Mouse (Mus musculus): ENCODE results near the gene Nqo1.

Nqo1 gene

GRCm38 (mm10) chr8:107403038-107403781, at the start of gene Nqo1:
Gene Nqo1 (minus strand): TSS chr8:107403206.
- DNase-seq (ENCODE audit: low spot score), result peak; percentile 26

GRCm38 (mm10) chr8:107451414-107452066, 48.5 kb upstream of the Nqo1 start:
- no peak for DNase-seq (ENCODE audit: low spot score)

GRCm38 (mm10) chr8:107449655-107450054, 46.6 kb upstream of the Nqo1 start:
- no peak for DNase-seq (ENCODE audit: low spot score)

GRCm38 (mm10) chr8:107449130-107449529, 46.1 kb upstream of the Nqo1 start:
- no peak for DNase-seq (ENCODE audit: low spot score)

DNA sequence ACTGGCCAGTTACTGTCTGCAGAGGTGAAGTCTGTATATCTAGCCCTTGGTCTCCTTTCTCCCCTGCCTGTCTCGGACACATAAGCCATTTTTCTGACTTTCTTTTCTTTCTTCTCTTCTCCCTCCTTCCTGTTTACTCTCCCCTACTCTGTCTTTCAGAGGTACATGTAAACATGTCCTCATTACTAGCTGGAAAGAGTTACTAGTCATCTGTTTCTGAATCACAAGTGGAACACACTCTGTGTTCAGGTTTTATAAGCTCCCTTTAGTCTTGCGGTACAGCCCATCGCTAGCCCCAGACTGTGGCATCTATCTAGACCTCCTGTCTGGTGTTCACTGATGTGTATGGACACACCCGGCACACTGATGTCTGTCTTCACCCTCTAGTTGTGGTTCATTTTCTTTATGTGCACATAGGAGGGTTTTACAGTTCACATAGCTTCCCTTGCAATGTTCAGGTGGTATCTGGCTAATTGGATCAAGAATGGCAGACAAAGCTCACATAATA, 45.4 kb upstream of the Nqo1 start:
- no peak for DNase-seq (ENCODE audit: low spot score)

DNA sequence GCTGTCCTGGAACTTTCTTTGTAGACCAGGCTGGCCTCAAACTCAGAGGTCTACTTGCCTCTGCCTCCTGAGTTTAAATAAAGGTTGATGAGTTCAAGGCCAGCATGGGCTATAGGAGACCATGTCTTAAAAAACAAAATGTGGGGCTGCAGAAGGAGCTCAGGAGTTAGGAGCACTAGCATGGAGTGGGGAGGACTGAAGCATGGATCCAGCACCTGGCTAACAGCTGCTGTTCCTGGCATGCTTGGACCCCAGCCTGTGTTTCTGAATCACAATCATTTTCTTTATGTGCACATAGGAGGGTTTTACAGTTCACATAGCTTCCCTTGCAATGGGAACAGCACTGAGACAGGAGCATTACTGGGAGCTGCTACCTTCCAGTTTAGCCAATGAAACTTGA, 44.7 kb upstream of the Nqo1 start:
- DNase-seq (ENCODE audit: low spot score), result no peak

GRCm38 (mm10) chr8:107444626-107445025, 41.6 kb upstream of the Nqo1 start:
- DNase-seq (ENCODE audit: low spot score), result no peak

GRCm38 (mm10) chr8:107439880-107440625, 37.0 kb upstream of the Nqo1 start:
- DNase-seq (ENCODE audit: low spot score), result no peak

GRCm38 (mm10) chr8:107437711-107438110, 34.7 kb upstream of the Nqo1 start:
- no peak for DNase-seq (ENCODE audit: low spot score)

- DNase-seq (ENCODE audit: low spot score), result no peak
Observed at GRCm38 (mm10) chr8:107436841-107437421, 33.9 kb upstream of the Nqo1 start.

- DNase-seq (ENCODE audit: low spot score), result peak; percentile 61
Observed at GRCm38 (mm10) chr8:107435962-107436831, 33.2 kb upstream of the Nqo1 start, which contains the start of gene Wwp2. Gene Wwp2 (plus strand): TSS chr8:107436365.

DNA sequence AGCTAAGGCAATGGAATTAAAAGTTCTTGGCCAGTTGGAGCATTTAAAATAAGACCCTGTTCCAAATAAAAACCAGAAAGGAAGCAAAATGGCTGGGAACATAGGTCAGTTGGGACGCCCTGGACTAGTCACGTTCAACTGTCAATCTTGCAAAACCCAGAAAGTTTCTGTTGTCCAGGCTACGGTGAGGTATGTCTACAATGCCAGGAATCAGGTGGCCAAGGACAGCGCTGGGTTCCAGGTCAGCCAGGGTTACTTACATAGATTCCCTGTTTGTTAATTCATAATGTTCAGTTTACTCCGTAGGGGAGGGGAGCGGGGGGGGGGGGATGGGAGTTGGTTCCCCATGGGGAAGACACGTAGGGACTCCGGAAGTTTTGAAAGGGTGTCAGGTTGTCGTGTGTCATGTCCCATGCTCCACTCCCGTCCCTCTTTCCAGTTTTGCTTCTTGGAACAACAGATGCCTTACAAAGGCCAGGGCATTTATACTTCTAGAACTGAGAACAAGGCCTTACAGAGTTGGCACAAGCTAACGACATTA, 32.5 kb upstream of the Nqo1 start:
- DNase-seq (ENCODE audit: low spot score), result no peak

DNA sequence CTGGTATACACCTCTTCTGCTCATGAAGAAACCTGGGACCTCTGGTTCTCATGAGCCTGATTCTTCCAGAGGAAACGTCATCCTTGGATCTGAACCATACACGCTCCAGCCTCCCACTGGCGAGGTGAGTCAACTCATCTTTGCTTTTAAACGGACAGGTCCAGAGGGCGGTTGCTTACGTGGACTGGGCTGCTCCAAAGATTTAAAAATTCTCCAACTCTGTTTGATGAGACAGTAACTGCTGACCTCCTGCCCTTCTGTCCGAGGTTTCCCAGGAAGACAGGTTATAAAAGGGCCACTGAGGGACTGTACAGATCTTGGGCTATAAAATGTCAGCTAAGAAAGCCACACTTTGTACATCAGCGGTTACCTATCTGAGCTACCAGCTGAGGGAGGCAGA, 27.8 kb upstream of the Nqo1 start:
- DNase-seq (ENCODE audit: low spot score), result no peak

- DNase-seq (ENCODE audit: low spot score), result no peak
Observed at GRCm38 (mm10) chr8:107425230-107425597, 22.2 kb upstream of the Nqo1 start.

GRCm38 (mm10) chr8:107424597-107425229, 21.7 kb upstream of the Nqo1 start, which contains the start of gene Nob1:
Gene Nob1 (minus strand): TSS chr8:107425051.
- peak; percentile 93 for DNase-seq (ENCODE audit: low spot score)

GRCm38 (mm10) chr8:107424176-107424575, 21.2 kb upstream of the Nqo1 start:
- DNase-seq (ENCODE audit: low spot score), result no peak

- DNase-seq (ENCODE audit: low spot score), result no peak
Observed at GRCm38 (mm10) chr8:107417001-107417400, 14.0 kb upstream of the Nqo1 start.

DNA sequence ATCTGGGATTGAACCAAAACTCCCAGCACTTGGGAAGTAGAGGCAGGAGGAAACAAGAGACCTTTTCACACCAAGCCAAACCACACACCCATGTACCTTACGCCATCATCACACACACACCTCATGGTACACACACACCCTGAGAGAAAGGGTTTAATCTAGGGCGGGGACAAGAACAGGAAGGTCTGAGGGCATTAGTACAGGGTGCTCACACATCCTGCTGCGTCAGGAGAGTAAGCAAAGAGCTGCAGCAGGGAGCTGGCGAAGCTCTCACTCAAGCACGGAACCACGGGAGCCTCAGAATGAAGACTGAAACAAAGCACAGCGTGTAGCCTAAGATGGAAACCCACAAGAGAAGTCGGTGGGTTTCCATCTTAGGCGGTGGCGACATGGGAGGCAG, 10.9 kb upstream of the Nqo1 start:
- no peak for DNase-seq (ENCODE audit: low spot score)

GRCm38 (mm10) chr8:107412552-107412951, 9.5 kb upstream of the Nqo1 start:
- no peak for DNase-seq (ENCODE audit: low spot score)

- DNase-seq (ENCODE audit: low spot score), result no peak
Observed at GRCm38 (mm10) chr8:107411391-107411790, 8.4 kb upstream of the Nqo1 start.

- no peak for DNase-seq (ENCODE audit: low spot score)
Observed at GRCm38 (mm10) chr8:107405935-107406334, 2.9 kb upstream of the Nqo1 start.

All from layer of hippocampus, adult 9-10 months (tissue).